Mouse (Mus musculus): Measurements from ENCODE around the gene Nr2f1.
"Not testable (repeated sequence)": the region's sequence is repeated elsewhere in the genome, so short reads cannot be mapped to it uniquely, and the experiment has no call there.

The Nr2f1 gene

DNA sequence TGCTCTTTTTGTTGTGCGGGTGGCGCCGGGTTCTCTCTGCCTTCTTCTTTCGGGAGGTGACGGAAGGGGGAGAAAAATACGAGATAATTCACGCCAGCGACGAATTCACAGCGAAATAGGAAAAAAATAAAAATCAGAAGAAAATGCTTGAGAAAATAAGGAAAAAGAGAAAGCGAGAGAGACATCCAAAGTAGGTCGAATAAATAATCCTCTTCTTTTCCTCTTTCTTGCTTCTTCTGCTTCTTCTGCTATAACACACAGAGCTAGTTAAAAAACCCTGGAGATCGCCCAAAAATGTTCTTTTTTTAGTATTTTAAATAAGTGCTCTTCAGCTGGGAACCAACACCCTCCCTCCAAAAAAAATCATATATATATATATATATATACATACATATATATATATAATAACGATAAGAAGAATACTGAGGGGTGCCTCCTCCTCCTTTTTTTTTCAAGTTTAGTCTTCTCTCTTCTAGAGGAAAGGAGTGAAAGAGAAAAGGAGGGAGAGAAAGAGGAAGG is at the start of gene Nr2f1:
Nr2f1 (minus strand) TSS at position 116 of the 519 bp plus-strand sequence.
- DNase-seq (ENCODE audit: low spot score in 2 of 2): no peak

DNA sequence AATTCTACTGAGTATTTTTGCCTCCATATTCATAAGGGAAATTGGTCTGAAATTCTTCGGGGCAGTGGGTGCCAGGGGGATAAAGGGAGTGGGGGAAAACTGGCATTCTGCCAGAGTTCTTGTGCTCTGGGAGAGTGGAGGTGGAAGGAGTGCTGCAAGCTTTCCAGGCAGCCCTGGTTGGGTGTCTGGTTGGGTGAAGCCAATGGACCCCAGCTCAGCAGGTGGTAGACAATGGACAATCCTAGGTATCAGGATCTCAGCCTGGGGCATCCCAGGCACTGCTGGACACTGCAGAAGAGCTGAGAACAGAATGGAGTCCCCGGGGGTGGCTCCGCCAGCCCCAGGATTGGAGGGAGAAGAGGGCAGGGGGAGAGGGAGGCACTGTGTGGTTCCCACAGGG is 22.1 kb upstream of the Nr2f1 start:
- DNase-seq (ENCODE audit: low spot score in 2 of 2): no peak

DNA sequence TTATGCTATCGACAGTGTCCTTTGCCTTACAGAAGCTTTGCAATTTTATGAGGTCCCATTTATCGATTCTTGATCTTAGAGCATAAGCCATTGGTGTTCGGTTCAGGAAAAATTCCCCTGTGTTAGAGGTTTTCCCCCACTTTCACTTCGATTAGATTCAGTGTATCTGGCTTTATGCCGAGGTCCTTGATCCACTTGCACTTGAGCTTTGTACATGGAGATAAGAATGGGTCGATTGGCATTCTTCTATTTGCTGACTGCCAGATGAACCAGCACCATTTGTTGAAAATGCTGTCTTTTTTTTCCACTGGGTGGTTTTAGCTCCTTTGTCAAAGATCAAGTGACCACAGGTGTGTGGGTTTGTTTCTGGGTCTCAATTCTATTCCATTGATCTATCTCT is 20.7 kb upstream of the Nr2f1 start:
- not testable (repeated sequence) for DNase-seq (ENCODE audit: low spot score in 2 of 2)

DNA sequence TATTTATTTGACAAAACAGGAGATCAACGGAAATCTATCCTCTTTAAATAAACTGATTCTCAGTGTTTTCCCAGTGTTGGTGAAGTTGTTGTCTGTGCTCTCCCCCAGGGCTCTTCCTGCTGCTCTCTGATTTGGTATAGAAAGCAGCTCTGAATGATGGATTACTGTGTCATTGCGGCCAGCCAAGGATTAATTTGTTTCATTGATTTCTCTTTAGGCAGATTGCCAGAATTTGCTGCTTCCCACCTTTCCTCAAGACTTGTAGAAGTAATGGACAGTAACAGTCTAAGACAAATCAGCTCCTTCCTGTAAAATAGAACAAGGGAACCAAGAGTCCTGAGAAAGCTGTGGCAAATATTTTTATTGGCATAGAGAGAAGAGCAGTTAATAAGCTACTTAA is 15.7 kb upstream of the Nr2f1 start:
- no peak for DNase-seq (ENCODE audit: low spot score in 2 of 2)

DNA sequence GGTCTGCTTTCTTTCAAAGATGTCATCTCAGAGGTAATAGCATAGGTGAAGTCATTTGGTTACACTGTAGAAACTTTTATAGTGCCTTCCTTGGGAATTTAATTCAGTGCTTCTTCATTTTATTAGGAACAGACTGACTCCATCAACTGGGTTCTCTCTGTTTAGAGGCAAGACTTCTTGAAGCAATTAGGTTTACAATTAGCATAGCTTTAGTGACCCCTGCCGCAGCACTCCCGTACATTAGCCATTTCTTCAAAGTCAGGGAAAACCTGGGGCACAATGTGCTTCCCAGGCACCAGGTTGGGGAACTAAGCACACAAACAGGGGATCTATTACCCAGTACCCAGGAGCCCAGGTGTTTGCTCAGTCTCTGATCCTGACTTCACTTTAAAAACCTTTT is 13.6 kb upstream of the Nr2f1 start:
- no peak for DNase-seq (ENCODE audit: low spot score in 2 of 2)

DNA sequence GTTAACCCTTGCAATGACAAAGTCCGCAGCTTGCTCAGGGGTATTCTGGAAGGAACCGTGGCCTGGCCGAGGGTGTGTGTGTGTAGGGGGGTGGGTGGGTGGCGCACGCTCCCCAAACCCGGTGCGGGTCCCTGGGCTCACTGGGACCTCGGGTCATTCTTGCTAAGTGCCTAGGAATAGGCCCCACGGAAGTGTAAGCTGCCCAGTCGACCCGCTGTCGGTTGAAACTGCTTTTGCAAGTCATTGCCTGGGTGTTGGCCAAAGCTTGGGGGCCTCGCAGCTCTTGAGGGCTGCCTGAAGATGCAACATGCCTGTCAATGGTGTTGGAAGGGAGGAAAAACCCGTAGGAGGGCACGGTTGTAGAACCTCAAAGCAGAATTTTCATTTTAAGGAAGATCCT is 12.6 kb upstream of the Nr2f1 start:
- DNase-seq (ENCODE audit: low spot score in 2 of 2): no peak

DNA sequence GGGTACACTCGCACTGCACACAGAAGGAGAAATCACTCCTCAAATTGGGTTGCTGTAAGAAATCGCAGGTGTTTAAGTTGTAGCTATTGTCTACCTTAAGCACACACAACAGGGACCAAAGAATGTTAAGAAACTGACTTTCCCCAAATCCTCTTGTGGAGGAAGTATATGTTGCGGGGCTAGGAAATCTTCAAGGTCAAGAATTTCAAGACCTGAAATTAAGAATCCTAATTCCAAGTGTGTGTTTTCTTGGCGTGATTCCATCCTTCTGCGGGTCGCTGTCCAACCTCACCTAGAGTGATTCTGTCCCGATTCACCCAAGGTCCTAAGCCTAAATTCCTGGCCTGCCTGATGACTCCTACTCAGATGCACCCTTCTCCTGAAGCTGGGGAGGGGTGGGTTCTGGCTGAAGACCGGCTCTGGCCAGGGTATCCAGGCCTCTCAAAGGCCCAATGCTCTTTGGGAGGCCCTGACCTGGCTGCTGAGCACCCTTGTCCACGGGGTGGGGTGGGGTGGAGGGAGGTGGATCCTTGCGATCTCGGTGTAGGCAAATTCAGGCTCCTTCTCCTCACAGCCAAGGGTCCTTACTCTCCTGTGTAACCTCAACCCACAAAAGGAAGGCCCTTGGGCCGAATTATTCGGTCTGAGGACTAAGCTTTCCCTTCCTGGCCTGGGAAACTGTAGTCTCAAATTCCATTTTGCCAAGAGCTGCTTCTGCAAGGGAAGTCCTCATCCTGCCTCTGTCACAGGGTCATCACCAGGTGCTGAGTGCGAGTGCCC is 11.9 kb upstream of the Nr2f1 start:
- DNase-seq (ENCODE audit: low spot score in 2 of 2): no peak

DNA sequence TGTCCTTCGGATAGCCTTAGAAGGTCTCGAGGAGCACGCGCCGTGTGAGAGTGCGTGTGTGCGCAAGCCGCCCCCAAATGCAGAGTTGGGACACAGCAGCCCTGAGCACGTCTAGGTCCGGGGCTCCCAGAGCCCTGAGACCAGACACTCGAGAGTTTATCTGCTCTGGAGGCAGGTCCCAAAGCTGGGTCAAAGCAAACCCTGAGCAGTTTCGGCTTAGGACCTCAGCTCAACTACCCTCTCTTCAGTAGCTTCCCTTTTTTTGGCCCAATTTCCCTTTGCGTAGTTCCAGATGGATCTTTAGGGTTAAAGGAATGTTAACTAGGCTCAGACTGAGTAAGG is 11.2 kb upstream of the Nr2f1 start:
- DNase-seq (ENCODE audit: low spot score in 2 of 2): no peak

DNA sequence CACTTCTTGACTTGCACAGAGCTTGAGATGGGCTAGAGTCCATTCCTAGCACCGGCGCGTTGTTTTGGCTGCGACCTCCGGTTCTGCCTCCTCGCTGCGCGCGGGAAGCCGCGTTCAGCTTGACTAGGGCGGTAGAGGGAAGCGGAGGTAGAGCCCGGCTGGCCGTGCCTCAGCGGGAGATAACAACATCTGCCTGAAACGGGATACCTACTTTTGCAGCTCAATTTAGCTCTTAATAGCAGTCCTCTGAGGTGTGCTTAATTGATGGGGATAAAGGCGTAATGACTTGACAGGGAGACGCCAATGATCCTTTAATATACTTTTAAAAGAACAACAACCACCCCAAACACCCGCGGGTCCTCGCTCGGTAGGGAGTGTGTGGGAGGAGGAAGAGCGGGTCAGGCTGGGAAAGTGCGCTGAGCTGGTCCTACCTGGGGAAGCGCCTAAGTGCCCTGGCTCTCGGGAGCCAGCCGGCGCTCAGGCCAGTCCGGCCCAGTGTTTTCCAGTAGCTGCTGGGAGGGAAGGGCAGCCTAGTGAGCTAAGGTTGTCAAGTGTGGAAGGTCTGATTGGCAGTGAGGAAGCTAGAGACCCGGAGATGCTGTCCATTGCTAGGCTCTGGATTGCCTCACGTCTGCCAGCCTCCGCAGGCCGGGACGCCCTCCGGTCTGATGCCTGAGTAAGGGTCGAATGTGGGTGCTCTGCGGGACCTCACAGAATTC is 10.6 kb upstream of the Nr2f1 start:
- DNase-seq (ENCODE audit: low spot score in 2 of 2): no peak

DNA sequence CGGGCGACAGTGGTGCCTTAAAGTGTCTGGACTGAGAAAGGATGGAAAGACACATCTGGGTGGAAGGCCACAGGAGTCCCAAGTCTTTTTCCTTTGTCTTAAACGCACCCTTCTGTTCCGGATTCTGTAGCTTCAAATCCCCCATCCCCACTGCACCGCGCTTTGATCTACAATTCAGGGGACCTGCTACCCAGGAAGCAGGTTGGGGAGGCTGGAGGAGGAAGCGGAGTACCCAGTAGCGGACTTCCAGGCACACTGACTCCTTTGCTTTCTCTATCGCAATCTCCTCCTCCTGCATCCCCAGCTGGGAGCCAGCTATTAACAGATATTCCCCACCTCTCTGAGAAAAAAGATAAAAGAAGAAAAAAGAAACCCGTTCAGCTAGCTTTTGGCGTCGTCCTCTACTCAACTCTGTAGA is 10.1 kb upstream of the Nr2f1 start:
- DNase-seq (ENCODE audit: low spot score in 2 of 2): no peak

DNA sequence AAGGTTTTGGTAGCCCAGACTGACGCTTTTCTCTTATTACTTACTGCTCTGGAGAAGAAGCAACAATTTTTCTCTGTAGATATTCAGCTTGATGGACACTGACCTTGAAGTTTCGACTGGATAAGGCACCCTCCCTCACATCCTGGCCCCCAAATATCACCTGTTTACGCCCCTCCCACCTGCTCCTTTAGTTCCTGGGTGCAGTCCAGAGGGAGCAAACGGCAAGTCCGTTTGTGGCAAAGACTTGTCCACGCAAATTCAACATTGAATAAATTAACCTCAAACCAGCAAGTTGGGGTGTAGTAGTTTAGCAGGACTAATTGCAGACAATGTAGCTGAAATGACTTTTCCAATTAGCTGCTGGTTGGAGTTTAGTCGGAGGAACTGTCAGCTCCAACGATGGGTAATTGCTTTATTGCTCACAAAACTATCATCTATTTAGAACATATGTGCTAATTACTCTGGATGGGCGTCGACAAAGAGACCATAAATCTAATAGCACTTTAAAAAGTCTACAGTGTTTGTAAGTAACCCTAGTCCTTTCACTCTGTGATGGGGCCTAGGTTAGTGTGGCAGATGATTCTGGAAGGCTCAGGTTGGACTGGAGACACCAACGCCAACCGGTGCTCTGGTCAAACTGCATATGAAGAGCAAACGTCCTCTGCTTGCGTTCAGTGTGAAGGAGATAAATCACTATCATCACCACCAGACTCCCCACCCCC is 9.3 kb upstream of the Nr2f1 start:
- no peak for DNase-seq (ENCODE audit: low spot score in 2 of 2)

DNA sequence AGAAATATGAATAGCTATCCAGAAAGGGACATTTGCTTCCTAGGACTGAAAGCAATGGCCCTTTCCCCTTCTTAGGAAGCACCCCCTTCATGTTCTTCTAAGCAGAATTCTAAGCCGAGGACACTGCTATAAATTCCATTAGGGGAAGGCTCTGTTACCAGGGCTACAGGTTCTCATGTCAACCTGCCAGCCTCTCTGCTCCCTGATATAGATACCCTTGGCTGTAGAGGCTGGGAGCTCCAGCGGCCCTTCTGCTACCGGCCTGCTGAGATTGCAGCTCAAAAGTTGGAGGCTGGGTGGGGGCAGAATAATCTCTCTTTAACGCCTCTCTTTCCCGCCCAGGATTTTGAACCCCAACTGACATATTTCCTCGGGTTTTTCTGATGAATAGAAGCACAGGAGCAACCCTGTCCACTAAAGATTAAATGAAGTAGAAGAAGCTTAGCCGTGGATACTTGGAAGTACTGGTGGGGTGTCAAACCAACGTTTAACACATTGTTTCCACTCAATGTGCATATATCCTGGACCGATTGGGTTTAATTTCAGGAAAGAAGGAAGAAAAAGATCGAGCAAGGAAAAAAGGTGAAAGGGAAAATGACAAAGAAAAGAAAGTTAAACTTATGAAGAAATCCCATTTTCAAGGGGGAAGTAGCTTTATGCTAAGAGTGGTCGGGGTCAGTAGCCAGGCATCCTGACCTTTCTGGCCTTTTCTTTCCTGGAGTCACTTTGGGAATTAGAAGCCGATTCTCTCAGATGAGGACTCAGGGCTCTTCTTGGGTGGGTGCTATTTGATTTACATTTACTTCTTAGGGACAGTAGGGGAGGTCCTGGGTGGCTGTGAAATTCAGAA is 8.5 kb upstream of the Nr2f1 start:
- DNase-seq (ENCODE audit: low spot score in 2 of 2): no peak

DNA sequence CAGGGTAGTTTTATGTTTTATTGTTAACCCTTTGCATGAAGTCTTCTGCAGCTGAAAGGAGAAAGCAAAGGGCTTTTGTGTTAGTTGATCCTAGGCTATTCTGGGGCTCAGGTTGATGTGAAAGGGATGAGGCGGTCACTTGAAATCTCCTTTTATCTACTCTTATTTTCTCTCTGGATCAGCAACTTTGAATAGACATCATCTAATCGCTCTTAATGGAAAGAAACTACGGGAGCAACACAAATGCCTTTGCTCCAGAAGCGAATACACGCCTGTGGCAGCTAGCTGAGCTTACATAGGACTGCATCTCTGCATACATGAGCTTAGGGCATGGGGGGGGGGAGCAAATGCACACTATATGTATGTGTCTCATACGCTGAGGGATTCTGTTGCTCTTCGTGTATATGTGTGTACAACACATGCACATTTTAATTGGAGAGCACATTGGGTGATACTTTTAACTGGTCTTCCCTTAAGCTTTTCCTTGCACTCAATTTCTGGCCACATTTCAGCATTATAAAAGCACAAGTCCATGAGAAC is 7.4 kb upstream of the Nr2f1 start:
- DNase-seq (ENCODE audit: low spot score in 2 of 2): no peak

DNA sequence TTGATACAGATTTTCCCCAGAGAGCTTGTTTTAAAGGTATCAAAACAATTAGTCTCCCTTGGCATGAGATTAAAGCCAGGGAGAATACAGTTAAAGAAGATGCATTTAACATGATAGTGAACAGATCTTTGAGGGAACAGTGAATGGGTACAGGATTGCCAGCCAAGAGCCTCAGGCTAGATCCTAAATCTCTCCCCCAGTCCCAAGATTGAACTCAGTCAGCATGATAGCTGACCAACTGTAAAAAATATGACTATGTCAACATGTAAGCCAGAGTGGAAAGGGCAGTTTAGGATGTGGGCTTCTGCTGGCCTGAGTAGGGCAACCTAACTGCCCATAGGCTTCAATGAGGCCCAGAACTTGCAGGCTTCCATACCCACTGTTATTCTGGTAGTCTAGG is 5.9 kb upstream of the Nr2f1 start:
- DNase-seq (ENCODE audit: low spot score in 2 of 2): no peak

DNA sequence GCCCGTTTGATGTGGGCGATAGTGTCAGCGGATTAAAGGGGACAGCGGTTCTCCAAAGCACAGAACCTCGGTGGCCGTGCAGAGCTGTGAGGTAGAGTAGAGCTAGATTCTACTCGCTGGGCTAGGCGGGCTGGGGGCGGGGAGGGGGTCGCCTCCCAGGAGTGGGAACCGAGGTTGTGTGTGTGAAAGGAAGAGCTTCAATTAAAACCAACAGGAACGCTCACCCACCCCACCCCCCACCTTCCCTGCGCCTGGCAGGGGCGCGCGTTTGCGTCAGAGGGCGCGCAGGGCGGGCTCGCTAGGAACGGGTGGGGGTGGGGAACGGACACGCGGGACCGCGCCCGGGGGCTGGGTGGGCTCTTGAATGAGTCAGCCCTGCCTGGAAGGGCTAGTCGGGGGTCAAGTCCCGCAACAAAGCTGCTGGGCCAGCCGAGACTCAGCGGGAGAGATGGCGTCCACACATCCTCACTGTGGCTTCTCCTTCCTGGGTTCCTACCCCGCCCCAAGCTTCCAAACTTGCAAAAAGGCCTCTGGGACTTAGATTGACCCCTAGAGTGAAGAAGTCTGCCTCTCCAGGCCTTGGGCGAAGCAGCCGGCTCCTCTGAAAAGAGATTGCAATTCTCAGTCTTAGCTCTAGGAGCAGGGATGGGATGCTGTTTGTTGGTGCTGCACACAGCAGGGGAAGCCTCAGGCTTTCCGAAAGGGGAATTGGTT is 3.9 kb upstream of the Nr2f1 start:
- no peak for DNase-seq (ENCODE audit: low spot score in 2 of 2)

DNA sequence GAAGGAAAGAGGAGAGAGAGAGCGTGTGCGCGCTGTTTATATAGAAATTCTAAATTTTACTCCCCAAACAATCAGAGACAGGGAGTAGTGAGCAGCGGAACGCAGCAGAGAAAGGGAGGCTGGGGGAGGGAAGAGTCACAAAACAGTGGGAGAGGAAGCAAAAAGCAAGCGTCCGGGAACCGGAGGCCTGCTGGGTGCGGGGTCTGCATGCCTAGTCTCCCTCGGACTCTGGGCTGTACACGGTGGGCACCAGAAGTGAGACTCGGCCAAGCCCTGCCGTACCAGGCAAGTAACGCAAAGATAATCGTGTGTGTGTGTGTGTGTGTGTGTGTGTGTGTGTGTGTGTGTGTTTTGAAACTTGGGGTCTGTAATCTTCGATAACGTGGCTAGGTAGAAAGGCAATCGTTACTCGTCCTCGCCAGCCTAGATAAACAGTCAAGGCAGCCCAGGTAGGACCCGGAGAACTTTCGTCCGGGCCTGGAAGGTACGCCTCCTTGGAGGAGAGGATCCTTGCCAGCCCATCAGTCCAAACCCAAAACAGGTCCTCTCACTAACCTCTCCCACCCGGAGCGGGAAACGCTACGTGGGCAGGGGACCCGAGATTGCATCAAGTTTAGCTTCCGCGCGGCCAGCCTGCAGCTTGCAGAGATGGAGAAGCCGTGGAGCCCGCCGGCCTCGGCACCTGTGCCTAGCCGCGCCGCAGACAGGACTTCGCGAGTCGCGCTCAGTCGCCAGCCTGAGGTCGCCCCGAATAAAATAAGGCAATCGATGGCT is 3.2 kb upstream of the Nr2f1 start:
- DNase-seq (ENCODE audit: low spot score in 2 of 2): no peak

DNA sequence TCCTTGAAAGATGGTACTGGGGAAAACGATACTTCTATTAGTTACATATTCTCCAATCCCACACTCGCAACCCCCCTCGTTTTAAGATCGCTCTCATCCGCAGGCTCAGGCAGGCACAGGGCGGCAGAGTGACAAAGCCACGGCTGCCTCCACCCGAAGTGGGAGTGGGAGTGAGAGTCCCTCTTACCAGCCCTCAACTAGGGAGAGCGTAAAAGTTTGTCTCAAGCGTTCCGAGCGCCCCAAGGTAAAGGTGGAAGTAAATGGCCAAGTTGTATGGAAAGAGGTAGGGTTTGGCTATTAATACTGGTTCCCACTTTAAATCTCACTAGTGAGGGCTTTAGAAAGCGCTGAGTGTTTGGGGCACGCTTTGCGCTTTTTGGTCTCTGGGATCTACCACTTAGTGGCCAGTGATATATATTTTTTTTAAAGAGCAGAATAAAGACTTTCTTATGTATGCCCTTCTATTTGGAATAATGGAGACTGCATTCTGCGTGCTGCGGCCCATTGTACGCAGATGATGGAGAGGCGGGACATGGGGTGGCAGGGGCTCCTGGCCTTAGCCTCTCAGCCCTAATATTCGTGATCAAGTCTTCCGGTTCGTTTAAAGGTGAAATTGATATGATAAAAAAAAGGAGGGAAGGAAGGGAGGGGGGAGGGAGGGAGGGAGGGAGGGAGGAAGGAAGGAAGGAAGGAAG is 2.5 kb upstream of the Nr2f1 start:
- no peak for DNase-seq (ENCODE audit: low spot score in 2 of 2)

DNA sequence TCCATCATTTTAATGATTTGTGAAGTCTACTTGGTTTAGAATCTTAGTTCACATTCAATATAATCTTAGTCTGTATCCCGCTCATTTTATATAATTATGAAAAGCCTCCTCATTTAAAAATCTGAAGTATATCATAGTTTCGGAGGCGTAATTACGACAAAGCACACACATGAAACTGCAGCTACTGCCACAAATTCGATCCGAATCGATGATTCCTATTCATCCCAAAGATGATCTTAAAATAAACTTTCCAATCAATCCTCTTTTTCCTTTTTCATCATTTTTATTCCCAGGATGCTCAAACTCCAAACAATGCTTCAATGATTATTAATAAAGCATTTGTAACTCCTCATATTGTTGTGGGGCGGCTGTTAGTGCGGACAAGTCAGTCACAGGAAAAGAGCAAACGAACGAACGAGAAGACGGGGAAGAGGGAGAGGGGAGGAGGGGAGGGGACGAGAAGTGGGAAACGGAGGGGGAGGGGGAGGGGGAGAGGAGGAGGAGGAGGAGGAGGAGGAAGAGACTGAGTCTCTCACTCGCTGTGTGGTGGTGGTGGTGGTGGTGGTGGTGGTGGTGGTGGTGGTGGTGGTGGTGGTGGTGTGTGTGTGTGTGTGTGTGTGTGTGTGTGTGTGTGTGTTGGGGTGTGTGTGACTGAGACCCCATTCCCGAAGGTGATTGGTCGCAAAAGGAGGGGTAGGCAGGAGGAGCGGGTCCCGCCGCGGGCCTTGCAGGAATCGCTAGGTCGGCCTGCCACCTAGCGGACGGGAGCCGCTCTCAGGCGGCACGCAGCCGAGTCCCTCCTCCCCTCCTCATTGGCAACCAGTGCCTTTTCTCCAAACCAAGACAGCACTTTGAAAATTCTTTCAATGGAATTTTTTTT is 1.7 kb upstream of the Nr2f1 start:
- DNase-seq (ENCODE audit: low spot score in 2 of 2): peak in 1 of 2 experiments; percentile 60

Measured in spleen, postnatal 10 days (tissue).